Mouse (Mus musculus) left cerebral cortex, postnatal 25 days (tissue): ENCODE measurements around the gene Pam. TPM values are rescaled to one million over a fixed set of nuclear protein-coding genes. Genes with fewer than 3 reads are reported as not detected.

ENCODE experiments used
- DNase-seq, 2 experiments: peaks; one replicate each; pipeline ENCODE4 v3.0.0; 2022; ENCODE audit warnings: low spot score in 2 of 2, mixed read lengths in 1 of 2
- intact Hi-C: fragments of 180-260 bp; cut with DNase I; formaldehyde crosslinking; loops from one replicate; pipeline ENCODE4 v1.15.1; 2025
- total RNA-seq, 2 experiments: library from RNA; stranded (reverse); gene quantifications; 2 replicates each; pipeline ENCODE4 v1.2.3; 2021

The Pam gene
- total RNA-seq, 2 experiments from 2014 or later: 239 to 271 TPM

DNA sequence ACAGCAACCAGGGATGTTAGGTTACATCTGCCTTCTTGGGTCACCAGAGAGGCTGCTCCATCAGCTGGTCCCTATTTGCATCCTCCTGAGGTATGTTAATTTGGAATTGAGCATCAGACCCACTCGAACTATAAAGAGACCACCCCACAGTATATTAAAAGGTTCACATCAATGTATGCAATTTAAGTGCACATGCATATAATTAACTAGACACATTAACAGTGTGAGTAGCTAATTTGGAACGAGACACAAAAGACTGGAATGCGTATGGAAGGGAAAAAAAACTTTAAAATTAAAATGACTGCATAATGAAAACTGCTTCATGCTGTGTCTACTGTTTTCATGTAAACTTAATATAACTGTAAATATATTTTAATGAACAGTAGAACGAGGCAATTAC, 164.2 kb downstream of the Pam start:
- DNase-seq: no peak
- intact Hi-C loops: no loop called here

DNA sequence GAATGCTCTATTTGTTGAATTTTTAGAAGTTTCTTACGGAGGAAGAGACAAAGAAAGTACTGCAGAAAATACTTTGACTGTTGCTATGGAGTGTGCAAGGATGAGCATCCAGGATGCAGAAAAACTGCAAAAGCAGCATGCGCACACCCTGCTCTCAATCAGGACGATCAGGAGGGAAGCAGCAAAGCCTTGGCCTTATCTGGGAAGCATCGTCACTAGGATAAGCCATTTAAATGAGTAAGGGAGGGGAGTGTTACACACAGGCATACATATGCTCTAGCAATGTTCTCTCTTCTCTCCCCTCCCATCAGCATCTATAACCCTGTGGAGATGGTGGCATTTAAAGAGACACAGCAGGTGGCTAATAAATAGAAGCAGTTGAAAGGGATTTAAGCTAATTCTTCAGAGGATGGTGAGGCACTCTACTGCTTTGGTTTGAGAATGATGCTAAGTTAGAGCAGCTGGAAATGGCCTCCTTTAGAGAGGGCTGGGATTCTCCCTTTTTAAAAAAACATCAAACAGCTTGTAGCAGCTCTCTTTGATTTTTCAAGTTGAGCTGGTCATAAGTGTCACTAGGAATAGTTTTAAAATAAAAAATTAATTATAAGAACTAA, 165.9 kb downstream of the Pam start:
- DNase-seq: peak in 1 of 2 experiments; percentile 36
- intact Hi-C loops: no loop called here

DNA sequence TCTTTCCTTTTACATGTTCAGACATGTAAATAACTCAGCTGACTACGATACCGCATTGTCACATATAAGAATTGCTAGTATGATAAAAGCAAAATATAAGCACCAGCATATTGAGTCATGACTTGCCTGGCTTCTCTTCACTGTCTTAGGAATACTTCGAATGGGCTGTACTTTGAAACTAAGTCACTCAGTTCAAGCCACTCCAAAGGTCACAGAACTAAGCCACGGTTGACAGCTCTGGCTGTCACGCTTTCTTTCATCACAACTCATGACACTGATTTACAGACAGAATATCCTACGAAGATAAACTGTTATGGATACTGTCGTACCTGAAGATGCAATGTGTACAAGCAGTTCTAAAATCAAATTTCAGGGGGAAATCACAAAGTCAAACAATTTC, 168.7 kb downstream of the Pam start:
- no peak for DNase-seq
- intact Hi-C loops: no loop called here

DNA sequence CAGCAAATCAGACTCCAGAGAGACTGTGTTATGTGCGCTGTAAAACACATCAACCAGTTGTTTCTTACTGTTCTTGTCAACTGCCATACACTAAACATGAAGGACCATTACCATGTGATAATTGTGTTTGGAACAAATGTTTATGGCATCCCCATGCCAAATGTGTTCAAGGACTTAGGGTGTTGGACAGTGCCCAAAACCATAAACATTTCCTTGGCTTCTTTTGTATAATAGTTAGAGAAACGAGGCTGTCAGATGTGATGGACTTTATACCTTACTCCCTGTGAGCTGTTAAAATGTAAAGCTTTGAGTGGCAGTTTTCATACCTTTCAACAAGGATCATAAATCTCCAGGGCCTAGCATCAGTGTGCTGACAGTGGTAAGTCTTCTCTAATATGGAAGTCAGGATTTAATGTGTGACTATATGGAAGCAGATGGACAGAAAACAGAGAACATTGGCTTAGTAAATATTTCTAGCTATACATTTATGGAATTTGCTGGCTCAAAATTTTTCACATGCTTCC, 169.4 kb downstream of the Pam start:
- intact Hi-C loops: no loop called here
- DNase-seq: no peak

DNA sequence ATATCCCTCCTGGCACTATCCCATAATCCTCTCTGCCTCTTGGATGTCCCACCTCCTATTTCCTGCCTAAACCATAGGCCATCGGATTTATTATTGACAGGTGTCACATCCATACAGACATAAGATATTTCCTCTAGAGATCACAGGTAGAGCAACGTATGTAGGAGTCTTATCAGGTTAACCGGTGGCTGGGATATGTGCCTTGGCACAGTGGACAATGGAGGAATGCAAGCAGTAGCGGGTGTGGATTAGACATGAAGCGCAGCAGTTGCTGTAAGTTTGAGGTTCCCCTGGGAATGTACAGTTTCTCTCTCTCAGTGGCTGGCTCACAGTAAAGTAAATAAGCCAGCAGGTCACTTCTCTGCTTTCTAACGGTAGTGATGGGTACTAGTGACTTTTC, 173.1 kb downstream of the Pam start:
- DNase-seq: no peak
- intact Hi-C loops: no loop called here

DNA sequence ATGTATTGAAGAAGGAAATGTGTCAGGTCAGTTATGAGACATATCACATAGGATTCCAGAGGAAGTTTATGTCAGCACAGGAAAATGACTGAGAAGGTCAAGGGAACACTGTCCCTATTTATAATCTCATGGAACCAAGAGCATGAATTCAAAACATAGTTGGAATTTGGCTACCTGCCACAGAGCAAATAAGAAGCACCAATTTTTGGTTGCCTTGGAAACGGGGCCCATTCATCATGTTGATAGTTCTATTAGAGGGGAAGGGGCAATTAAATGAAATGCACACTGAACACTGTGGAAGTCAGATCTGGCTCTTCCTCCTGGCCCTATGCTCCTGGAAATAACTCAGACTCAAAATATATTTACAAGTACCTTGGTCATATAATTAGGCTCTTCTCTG, 173.6 kb downstream of the Pam start:
- intact Hi-C loops: no loop called here
- DNase-seq: no peak

DNA sequence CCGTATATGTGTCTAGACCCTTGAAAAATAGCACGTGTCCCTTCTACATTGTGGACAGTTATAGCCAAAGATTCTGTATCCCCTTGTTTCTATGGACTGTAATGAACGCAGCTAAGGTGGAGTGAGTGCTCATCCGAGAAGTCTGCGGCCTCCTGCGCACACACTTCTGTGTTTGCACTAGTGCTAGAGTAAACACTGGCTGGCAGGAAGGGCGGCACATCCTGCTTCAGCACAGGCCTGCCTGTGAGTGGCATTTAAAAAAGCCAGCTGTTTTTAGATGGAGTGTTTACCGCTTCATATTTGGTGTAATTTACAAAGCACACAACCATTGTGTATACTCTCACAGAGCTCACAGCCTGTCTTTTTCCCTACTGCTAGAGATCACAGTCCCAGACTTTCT, 177.0 kb downstream of the Pam start:
- no peak for DNase-seq
- intact Hi-C loops: no loop called here

DNA sequence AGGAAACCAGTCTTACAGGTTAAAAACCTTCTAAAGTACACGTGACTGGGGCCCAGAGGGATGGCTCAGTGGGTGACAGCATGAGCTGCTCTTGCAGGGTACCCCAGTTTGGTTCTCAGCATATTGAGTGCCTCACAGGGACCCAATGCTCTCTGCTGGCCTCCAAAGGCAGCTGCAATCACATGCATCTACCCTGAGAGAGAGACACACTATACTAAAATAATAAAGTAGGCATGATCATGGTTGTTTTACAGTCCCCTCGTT, 178.5 kb downstream of the Pam start:
- DNase-seq: no peak
- intact Hi-C loops: no loop called here

DNA sequence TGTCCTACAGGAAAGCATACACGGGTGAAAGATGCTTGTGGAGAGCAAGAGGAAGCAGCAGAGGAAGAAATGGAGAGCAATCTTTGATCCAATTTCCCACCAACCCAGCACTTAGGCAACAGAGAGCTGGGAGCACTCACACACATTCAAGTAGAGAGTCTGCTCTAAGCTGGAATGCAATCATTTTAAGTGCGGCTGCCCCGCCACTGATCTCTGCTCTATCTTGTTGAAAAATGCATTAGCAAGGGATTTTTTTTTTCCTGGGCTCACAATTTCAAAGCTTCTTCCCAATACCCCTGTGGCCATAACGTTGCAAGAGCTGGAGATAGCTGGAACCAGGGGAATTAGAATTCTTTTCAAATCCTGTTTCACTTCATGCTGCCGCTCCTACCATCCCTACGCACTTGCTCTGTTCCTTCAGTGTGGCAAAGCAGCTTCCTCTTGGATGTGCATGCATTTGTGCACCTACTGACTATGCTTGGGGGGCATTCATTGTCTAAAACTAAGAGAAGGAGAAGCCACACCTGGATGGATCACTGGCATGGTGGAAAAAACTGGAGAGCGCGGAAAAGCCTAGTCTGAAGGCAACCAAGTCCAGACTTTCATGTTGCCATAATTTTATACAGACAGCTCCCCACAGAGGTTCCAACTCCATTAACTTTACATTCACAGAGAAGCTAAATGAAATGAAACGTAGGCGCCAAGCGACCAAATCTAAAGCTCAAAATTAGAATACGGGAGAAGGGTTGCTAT, 179.1 kb downstream of the Pam start:
- peak in 1 of 2 experiments; percentile 52 for DNase-seq
- intact Hi-C loops: no loop called here

DNA sequence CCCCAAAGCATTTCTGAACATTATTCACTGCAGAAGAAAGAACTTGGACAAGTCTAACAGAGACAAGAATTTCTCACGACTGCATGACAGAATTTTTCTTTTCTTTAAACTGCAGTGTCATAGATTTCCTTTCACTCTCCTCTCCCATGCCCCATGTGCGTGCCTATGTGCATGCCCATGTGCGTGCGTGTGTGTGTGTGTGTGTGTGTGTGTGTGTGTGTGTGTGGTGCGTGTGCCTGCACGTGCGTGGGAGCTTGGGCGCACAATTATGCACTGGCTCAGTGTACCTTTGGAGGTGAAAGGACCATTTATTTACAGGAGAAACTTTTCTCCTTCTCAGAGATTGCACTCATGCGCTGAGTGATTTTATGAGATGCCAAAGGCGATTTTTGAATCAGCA, 179.7 kb downstream of the Pam start:
- intact Hi-C loops: no loop called here

DNA sequence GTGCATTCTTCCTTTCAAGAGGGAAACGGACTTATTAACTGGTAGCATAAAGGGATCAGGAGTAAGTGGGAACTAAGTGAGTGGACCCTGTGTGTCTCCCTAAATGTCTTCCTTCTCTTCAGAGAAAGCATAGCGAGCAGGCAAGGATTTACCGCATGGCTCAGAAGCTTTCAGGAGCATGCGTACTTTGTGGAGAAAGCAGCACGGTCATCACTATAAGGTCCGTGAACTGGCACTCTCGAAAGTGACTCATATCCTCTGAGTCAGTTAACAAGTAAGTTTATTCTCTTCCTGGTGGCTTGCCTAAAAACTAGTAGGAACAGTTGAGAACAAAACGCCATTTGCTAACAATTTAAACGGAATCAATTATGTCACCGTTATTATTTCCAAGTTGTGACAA, 184.6 kb downstream of the Pam start:
- intact Hi-C loops: no loop called here
- DNase-seq: no peak

More for the DNA sequence above, 179.7 kb downstream of the Pam start:
- DNase-seq: no peak

DNA sequence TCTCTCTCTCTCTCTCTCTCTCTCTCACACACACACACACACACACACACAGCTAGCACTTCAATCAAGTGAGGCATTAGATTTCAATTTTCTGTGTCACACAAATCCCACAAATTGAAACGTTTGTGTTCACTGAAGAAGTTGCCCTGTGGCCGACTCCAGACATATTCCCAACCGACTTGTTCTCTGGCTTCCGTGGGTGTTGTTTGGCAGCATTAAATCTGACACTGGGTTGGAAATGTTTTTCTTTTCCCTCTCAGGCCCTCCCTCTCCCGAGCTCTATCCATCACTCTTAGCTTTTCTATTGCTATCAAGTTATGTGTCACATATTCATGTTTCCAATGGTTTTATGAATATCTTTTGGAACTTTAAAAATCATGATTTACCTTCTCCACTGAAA, 185.9 kb downstream of the Pam start:
- DNase-seq: no peak
- intact Hi-C loops: no loop called here

DNA sequence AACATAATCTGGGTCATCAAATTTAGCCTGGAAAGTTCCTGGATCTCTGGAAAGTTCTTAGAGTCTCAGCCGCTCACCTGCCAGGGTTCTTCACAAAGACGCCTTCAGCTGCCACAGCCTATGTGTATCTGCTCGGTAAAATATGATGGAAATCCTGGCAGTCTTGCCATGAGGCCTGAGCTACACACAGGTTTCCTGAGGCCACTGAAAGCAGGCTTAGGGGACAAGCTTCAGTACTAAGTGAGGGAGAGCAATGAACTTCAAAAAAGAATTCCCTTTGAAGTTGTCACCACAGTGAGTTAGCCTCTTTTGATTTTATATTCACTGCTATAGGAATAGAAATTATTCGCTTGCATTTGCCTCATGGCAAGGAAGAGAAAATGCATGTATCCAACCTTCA, 186.7 kb downstream of the Pam start:
- no peak for DNase-seq
- intact Hi-C loops: no loop called here

DNA sequence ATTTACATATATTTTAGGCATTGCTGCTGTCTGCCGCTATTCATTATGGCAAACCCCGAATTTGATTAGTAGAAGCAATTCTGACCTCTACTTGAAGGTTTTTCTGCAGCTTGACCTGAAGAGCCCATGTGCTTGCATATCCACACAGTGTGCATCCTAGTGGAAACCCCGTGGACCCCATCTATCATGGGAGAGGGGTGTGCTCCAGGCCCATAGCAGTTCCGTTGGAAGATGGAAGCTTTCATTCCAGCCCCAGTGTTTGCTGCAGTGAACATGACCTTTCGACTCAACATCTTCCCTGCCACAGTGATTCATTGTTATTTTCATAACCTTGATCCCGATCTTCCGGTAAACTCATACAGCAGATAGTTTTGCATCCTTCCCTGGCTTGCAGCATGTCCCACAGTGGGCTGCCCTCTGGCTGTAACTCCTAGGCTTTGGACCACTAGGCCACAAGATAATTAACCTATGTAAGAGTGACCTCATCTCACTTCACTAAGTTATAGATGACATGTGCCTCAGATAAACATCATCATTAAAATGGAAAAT, 191.5 kb downstream of the Pam start:
- DNase-seq: no peak
- intact Hi-C loops: no loop called here

DNA sequence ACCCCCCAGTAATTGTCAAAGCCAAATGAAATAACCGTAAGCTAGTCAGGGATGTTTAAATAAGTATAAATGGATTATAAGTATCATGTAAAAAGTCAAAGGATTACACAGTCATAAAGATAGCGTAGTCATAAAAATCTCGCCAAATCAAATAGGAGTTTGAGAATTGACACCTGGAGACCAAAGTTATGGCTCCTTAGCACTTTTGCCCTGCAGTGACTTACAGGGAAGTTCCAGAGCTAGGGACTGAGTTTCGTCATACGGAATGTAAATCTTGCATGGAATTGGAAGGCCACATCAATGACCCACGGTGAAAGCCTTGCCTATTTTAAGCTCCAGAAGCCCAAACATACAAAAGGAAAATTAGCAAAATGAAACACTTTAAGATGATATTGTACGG, 192.6 kb downstream of the Pam start:
- intact Hi-C loops: no loop called here
- DNase-seq: no peak

DNA sequence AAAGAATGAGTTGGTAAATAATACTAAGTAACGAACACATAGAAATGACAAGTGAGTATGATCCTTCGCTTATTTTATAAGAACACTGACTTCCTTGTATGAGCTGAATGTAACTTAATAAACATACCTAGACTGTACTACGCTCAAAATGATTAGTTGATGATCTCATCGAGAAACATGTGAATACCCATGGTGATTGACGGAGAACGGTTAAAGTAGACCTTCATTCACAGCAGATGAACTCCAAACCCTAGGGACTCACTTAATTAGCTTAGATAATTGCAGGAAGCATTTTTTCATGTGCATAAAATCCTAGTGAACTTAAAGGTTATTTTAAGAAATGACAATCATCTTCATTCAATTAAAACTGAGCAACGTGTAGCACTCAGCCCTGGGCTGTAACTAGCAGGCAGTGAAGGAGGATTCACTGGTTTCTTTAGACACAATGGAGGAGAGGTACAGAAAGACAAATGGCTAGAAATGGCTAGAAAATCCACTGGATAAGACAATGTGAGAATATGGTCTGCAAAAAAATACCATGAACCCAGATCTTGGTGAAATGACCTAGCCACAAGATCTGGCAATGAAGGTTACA, 194.8 kb downstream of the Pam start:
- intact Hi-C loops: no loop called here
- no peak for DNase-seq

DNA sequence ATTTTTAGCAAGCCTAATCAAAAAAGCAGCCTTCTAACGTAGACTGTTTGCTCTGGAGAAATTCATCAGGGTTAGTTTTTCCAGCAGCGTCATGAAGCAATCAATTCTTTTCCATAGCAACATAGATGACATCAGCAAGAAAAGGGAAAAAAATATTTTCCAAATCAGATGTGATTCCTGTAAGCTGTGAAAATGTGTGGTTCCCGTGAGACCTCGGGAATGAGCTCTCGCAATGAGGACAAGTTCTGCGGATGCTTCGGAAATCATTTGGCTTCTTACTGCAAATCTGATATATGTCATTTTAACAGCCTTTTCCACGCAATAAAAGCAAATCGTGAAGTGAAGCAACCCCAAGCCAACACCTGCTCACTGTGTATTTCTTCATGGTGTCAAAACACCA, 207.9 kb downstream of the Pam start:
- peak in 1 of 2 experiments; percentile 36 for DNase-seq

DNA sequence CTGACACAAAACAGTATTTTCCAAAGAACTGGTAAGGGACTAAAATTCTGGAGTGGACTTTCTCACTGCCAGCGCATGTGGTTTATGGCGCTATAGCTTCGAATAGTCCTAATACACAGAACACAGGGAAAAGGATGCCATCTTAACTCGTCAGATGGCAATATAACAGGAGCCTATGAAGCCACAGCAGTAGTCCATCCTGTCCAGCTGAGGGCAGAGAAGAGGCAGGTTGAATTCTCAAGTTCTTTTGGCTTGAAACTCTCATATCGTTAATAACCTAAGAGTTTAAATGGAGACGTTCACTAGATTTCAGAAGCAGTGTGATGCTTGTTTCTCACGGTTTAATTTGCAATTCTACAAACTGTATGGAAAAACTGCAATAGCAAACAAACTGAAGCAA, 211.9 kb downstream of the Pam start:
- no peak for DNase-seq
- intact Hi-C loops: no loop called here

More for the DNA sequence above, 207.9 kb downstream of the Pam start:
- intact Hi-C loops: no loop called here

DNA sequence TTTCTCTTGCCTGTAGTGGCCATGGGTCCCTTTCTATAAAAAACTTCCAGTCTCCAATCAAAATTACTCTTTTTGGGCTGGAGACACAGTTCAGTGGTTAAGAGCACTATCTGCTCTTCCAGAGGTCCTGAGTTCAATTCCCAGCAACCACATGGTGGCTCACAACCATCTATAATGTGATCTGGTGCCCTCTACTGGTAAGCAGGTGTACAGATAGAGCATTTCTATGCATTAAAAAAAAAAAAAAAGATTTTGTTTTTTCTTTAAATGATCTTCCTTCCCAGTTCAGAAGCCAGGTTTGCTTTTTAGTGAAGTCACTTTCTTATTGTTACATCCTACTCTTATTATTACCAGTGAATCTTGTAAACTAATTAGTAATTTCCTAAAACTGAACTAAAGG, 218.4 kb downstream of the Pam start:
- intact Hi-C loops: no loop called here
- no peak for DNase-seq

DNA sequence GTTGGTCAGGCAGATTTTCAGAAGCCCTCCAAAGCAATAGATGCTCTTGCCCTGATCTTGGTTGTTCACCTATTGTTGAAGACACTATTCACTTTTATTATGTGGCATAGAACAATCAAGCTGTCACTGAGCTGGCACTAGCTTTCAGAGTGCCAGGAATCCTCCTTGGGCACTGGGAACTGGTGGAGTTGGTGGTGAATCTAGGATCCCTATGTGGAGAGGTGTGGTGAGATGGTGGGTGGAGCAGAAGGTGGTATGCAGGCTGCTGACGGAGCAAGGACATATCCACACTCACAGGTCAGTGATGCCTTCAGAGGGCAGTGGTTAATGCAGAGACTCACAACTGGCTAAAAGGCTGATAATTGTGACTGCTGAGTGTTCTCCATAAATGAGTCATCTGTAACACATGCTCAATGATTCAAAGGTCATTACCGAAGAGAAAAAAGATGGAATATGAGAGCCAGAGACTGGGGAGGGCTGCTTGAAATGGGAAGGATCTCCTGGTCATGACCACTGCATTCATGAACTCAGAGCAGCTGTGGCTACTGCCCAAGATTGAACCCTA, 221.9 kb downstream of the Pam start:
- intact Hi-C loops: no loop called here

DNA sequence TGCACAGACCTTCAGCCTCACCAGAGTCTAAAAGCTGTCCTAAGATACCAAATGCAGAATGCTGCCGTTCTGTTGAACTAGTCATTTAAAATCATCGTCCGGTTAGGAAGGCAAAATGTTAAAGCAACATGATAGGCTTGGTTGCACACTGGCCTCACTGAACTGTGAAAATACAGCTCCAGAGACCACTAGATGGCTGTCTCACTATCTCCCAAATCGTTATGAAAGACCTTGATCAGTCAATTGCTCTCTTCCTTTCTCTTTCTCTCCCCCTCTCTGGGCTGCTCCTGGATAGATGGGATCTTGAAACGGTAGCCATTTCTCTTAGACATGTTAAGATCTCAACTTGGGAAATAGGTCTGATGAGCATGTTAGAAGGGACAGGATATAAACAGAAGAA, 223.0 kb downstream of the Pam start:
- no peak for DNase-seq
- intact Hi-C loops: no loop called here

More for the DNA sequence above, 221.9 kb downstream of the Pam start:
- no peak for DNase-seq
